Mouse (Mus musculus): ENCODE measurements around the gene Gm21903.
"Not testable (repeated sequence)": the region's sequence is repeated elsewhere in the genome, so short reads cannot be mapped to it uniquely, and the experiment has no call there.

Gene Gm21903

GRCm38 (mm10) chr17:39043241-39043640, at the start of gene Gm21903:
Gm21903 (minus strand) TSS chr17:39043341.
- no peak for DNase-seq (ENCODE audit: low read depth, low spot score)

GRCm38 (mm10) chr17:39076937-39077336, 33.8 kb upstream of the Gm21903 start, which contains the start of gene Esp23:
Esp23 (minus strand) TSS chr17:39077037.
- DNase-seq (ENCODE audit: low read depth, low spot score), result no peak

GRCm38 (mm10) chr17:39063641-39064040, 20.5 kb upstream of the Gm21903 start:
- DNase-seq (ENCODE audit: low read depth, low spot score), result no peak

GRCm38 (mm10) chr17:39036395-39036794, 6.7 kb downstream of the Gm21903 start, which contains the start of gene Esp24:
Esp24 (plus strand) TSS chr17:39036695.
- not testable (repeated sequence) for DNase-seq (ENCODE audit: low read depth, low spot score)

GRCm38 (mm10) chr17:39017184-39017583, 26.0 kb downstream of the Gm21903 start:
- DNase-seq (ENCODE audit: low read depth, low spot score), result no peak

- no peak for DNase-seq (ENCODE audit: low read depth, low spot score)
These were observed 32.2 kb downstream of the Gm21903 start for GRCm38 (mm10) chr17:39010675-39011638.

- DNase-seq (ENCODE audit: low read depth, low spot score), result no peak
These were observed 33.3 kb downstream of the Gm21903 start for GRCm38 (mm10) chr17:39009846-39010245.

Measured in retina, adult 2 months (tissue).